Mouse (Mus musculus): ENCODE measurements around the gene Ccdc152.

DNA sequence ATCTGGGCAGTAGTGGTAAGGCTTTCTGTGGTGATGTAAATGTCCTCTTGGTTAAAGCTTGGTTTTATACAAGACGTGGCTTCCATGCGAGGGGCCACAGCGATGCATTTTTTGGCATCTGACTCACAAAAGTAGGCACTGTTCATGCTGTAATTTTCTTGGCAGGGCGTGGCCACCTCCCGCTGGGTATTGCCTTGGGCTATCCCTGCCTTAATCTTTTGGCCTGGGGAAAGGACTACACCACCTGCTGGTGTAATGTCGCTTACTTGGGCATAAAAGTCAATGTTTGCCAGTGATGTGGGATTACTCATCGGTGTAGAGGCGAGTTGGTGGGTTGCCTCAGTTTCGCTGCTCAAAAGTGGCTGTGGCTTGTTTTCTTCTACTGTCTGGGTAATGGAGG, 16.6 kb upstream of the Ccdc152 start:
- TF ChIP-seq CTCF (IDR thresholded peaks at IDR 0.05; ENCODE audit: low read depth), result no peak
- TF ChIP-seq EP300 (optimal IDR thresholded peaks at IDR 0.05), result no peak
